Mouse (Mus musculus) liver, adult 2 months (tissue): ENCODE results near the gene Ccr10. TPM values are rescaled to one million over a fixed set of nuclear protein-coding genes. Genes with fewer than 3 reads are reported as not detected.
A peak's percentile ranks its signal among the peaks of the same experiment; 100 is the strongest.

ENCODE experiments used
- DNase-seq: peaks from one replicate; pipeline ENCODE4 v3.0.0-alpha.2; 2011; ENCODE audit warnings: low read depth, low spot score; ENCODE audit errors: extremely low read depth
- H3K27ac ChIP-seq: fragments of 200-500 bp; replicated peaks from 2 replicates; pipeline ENCODE4 v1.5.1; 2012; ENCODE audit warnings: low read depth, mild to moderate bottlenecking, control low read depth, inconsistent platforms, low read length; ENCODE audit not compliant: insufficient read depth
- H3K27me3 ChIP-seq: fragments of 200-500 bp; 2 replicates; pipeline ENCODE4 v1.6.1; 2012; ENCODE audit warnings: mild to moderate bottlenecking, moderate library complexity, low read length, inconsistent platforms; ENCODE audit not compliant: control insufficient read depth, insufficient read depth
- H3K36me3 ChIP-seq: fragments of 200-500 bp; 2 replicates; pipeline ENCODE4 v1.6.1; 2012; ENCODE audit warnings: low read length, inconsistent platforms; ENCODE audit not compliant: control insufficient read depth, insufficient read depth
- H3K4me1 ChIP-seq: fragments of 200-500 bp; 2 replicates; pipeline ENCODE4 v1.6.1; 2011; ENCODE audit warnings: low read length; ENCODE audit not compliant: control insufficient read depth, insufficient read depth
- H3K4me3 ChIP-seq: fragments of 200-500 bp; 2 replicates; pipeline ENCODE4 v1.5.1; 2011; ENCODE audit warnings: low read depth, mild to moderate bottlenecking, control low read depth, low read length, moderate library complexity; ENCODE audit not compliant: insufficient read depth
- H3K79me2 ChIP-seq: fragments of 200-500 bp; 2 replicates; pipeline ENCODE4 v1.6.1; 2012; ENCODE audit warnings: inconsistent platforms, mild to moderate bottlenecking, low read length, moderate library complexity; ENCODE audit not compliant: control insufficient read depth, insufficient read depth
- H3K9ac ChIP-seq: fragments of 200-500 bp; 2 replicates; pipeline ENCODE4 v1.6.1; 2012; ENCODE audit warnings: low read depth, mild to moderate bottlenecking, control low read depth, inconsistent platforms, low read length
- CTCF ChIP-seq: fragments of 200-500 bp; IDR thresholded peaks from 2 replicates; pipeline ENCODE4 v1.5.1; 2011; ENCODE audit warnings: low read depth, low read length, control low read depth
- POLR2A ChIP-seq: fragments of 200-500 bp; IDR thresholded peaks from 2 replicates; pipeline ENCODE4 v1.6.1; 2011; ENCODE audit warnings: low read length, control low read depth; ENCODE audit not compliant: insufficient read depth; ENCODE audit errors: extremely low read depth
- WGBS: fragments of 180-500 bp; shearing (Covaris S2); methylation state at CpG from one replicate; pipeline ENCODE4 v1.1.7; 2018; 5-methylcytosine and 5-hydroxymethylcytosine counted together
- polyA plus RNA-seq: library from polyadenylated mRNA; depleted of rRNA; stranded (reverse); fragments of >200 nt; gene quantifications from 2 replicates; pipeline ENCODE4 v1.2.3, GENCODE M21; 2012
- total RNA-seq: library from RNA; depleted of rRNA; stranded (reverse); fragments of >200 nt; gene quantifications from 2 replicates; pipeline ENCODE4 v1.2.3, GENCODE M21; 2014

The Ccr10 gene
- total and polyA plus RNA-seq, 2 experiments = 0.13 TPM; not detected in 1

GRCm38 (mm10) chr11:101148751-101149150, 26.5 kb downstream of the Ccr10 start:
- Histone ChIP-seq H3K4me1 (no peaks in the 10 kb centered on the region), H3K9ac (no peak overlapping the region), H3K79me2 (no peaks in the 10 kb centered on the region), H3K36me3 (no peaks in the 10 kb centered on the region), H3K4me3 (no peak overlapping the region), H3K27ac (no peak overlapping the region), H3K27me3 (no peaks in the 10 kb centered on the region)
- TF ChIP-seq POLR2A (no peak), CTCF (no peak)
- 86% methylated on average over 10 of the region's 10 CpGs for WGBS
- DNase-seq = no peak

GRCm38 (mm10) chr11:101146377-101146776, 28.9 kb downstream of the Ccr10 start:
- Histone ChIP-seq H3K4me1 (no peaks in the 10 kb centered on the region), H3K4me3 (no peak overlapping the region), H3K36me3 (no peaks in the 10 kb centered on the region), H3K9ac (no peak overlapping the region), H3K27me3 (no peaks in the 10 kb centered on the region), H3K79me2 (no peaks in the 10 kb centered on the region), H3K27ac (no peak overlapping the region)
- TF ChIP-seq CTCF (no peak), POLR2A (no peak)
- no peak for DNase-seq
- WGBS = 59% methylated on average over 10 of the region's 10 CpGs

GRCm38 (mm10) chr11:101143338-101144225, 31.7 kb downstream of the Ccr10 start:
- peaks cover 8% of the 10 kb centered on the region; the same call in 1 of the 2 replicates for H3K4me1 ChIP-seq
- H3K27me3 ChIP-seq = no peaks in the 10 kb centered on the region
- no peaks in the 10 kb centered on the region for H3K36me3 ChIP-seq
- H3K27ac ChIP-seq = no peak overlapping the region
- no peak overlapping the region for H3K4me3 ChIP-seq
- TF ChIP-seq CTCF (no peak), POLR2A (no peak)
- H3K79me2 ChIP-seq = no peaks in the 10 kb centered on the region
- WGBS = 40% methylated on average over 19 of the region's 19 CpGs
- H3K9ac ChIP-seq = 0 out of 2 replicates have a peak overlapping the region, but pooled peaks have one; percentile 3
- DNase-seq = no peak

DNA sequence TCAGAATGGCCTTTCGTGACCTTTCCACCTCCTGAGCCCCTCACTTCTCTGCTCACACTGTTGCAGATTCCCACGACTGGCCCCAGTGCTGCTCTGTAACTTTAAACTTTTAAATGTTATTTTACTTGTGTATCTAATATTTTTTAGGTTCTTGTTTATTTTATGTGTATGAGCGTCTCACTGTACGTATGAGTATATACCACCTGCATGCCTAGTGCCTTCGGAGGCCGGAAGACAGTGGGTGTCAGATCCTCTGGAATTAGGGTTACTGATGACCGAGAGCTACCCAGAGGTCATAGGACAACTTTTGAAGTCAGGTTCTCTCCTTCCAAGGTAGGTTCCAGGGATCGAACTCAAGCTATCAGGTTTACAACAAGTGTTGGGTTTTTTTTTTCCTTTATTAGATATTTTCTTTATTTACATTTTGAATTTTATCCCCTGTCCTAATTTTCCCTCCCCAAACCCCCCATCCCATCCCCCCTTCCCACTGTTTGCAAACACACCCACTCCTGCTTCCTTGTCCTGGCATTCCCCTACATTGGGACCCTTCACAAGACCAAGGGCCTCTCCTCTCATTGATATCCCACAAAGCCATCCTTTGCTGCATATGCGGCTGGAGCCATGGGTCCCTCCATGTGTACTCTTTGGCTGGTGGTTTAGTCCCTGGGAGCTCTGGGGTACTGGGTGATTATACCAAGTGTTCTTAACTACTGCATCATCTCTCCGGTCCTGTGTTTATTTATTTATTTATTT, 32.9 kb downstream of the Ccr10 start:
- Histone ChIP-seq H3K79me2 (no peaks in the 10 kb centered on the region), H3K4me1 (peaks cover 8% of the 10 kb centered on the region; the same call in 1 of the 2 replicates), H3K36me3 (no peaks in the 10 kb centered on the region), H3K9ac (no peak overlapping the region), H3K4me3 (no peak overlapping the region), H3K27me3 (no peaks in the 10 kb centered on the region), H3K27ac (no peak overlapping the region)
- no peak for DNase-seq
- no peak for TF ChIP-seq POLR2A
- no peak for TF ChIP-seq CTCF
- 91% methylated on average over 10 of the region's 10 CpGs for WGBS

DNA sequence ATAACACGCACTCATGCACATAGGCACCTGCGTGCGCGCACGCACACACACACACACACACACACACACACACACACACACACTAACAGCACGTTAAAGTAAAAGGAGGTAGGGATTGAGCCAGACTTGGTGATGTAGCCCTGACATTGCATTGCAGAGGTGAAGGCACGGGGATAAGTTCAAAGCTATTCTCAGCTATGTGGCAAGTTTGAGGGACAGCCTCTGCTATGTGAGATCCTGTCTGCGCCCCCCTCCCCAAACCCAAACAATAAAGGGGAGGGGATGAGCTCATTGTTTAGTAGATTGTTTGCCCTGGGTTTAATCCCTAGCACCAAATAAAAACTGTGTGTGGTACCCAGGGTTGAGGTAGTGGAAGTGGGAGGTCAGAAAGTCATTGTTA, 34.2 kb downstream of the Ccr10 start:
- Histone ChIP-seq H3K9ac (no peak overlapping the region), H3K79me2 (no peaks in the 10 kb centered on the region), H3K27ac (no peak overlapping the region), H3K4me1 (peaks cover 8% of the 10 kb centered on the region; the same call in 1 of the 2 replicates), H3K36me3 (no peaks in the 10 kb centered on the region), H3K4me3 (no peak overlapping the region), H3K27me3 (no peaks in the 10 kb centered on the region)
- 84% methylated on average over 8 of the region's 8 CpGs for WGBS
- TF ChIP-seq POLR2A (no peak), CTCF (no peak)
- no peak for DNase-seq
